Mouse (Mus musculus): ENCODE results near the gene Atad3a.
A peak's percentile ranks its signal among the peaks of the same experiment; 100 is the strongest.
"Not testable (repeated sequence)": the region's sequence is repeated elsewhere in the genome, so short reads cannot be mapped to it uniquely, and the experiment has no call there.

The Atad3a gene

DNA sequence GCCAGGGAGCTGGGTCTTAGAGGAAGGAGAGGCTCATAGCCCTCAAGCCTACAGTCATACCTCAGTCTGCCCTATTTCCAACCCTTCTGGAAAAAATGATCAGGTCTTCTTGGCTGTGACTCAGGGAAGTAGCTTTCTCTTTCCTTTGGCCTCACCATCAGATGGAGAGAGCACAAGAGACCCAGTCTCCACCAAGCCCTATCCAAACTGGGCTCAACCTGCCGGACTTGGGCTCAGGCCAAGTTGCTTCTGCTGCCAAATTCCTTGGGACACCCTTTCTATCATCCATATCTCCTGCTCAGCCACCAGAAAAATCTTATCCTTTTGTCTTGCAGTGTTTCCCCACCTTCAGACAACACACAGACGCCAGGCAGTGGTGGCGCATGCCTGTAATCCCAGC, 15.0 kb upstream of the Atad3a start:
- DNase-seq (ENCODE audit: extremely low read depth, insufficient read length, low spot score), result no peak

DNA sequence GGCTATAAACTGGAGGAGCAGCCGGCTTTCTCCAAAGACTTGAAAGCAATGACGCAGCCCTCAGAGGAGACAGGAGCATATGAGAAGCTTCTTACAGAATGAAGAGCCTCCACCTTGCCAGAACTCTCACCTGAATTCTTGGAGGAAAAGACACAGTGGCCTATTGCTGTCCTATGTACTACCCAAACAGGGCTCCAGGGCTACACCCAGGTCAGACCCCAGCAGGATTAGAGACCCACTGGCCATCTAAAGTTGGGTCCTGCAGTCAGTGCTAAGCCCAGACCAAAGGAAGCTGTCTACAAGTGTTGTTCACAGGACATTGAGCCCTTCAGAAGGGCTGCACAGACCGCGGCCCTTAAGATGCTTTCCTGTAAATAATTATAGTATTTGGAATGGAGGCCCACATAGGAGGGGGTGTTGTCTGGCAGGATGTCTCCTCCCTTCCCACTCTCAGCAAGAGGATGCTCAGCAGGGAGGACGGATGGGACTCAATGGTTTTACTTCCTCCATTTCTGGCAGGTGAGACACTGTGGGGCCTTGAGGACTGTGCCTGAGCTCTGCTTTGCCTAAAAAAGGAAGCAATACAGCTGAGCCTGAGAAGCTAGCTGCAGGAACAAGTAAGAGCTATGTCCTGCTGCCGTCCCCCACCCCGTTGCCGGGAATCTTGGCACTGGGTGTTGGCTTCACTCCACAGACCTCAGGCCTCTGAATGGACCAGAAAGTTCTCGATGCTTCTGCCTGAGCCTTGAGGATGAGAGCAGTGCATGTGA, 14.3 kb upstream of the Atad3a start:
- DNase-seq (ENCODE audit: extremely low read depth, insufficient read length, low spot score), result peak; percentile 46

DNA sequence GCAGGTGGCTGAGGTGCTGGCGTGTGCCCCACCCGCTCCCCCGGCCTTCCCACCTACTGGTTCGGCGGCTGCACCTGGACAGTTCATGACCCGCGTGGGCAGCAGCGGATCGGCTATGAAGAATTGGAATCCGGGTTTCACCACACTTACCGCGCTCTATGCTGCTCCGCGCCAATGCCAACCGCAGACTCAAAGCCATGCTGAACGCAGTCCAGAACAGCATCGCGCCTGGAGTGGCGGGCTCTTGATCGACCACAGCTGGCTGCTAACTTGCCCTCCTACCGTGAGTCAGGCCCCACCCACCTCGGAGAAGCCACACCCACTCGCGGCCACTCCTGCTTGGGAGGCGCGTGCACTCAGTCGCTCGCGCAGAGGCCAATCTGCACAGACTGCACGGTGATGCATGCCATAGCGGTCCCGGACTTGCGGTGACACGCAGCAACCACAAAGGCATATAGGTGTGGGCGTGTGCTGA, 13.4 kb upstream of the Atad3a start, which contains the start of gene Vwa1:
Gene Vwa1, minus strand, starts transcription at position 419 of the 475 bp plus-strand sequence.
- peak; percentile 88 for DNase-seq (ENCODE audit: extremely low read depth, insufficient read length, low spot score)

DNA sequence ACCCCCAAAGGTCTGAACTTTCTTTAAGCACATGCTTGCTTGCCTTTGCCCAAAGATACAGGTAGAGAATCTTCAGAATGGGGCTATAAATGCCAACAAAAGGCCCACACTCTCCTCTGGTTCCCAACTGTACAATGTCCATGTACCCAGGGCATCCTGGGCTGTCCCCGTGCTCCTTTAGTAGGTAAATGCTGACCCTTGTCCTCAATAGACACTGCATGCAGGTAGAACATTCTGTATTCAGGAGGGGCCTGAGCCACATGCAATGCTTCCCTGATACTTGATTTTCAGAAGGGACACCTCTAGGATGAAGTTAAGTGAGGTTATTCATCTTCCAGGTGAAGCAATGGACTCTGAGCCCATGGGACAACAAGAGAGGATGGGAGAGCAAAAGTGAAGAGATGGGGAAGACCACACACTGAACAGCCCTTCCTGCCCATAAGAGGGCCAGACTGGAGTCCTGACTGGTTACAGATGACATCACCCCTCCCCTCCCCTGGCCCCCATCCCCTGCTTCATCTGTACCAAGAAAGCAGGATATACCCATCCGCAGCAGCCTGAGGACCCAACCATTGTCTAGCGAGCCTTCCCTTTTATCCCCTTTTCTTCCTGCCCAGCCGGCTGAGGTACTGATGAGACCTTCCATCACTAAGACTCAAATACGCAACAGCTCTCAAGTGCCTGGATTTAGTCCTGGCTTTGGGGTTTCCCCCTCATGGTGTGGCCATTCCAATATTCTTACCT, 12.6 kb upstream of the Atad3a start:
- DNase-seq (ENCODE audit: extremely low read depth, insufficient read length, low spot score), result no peak

DNA sequence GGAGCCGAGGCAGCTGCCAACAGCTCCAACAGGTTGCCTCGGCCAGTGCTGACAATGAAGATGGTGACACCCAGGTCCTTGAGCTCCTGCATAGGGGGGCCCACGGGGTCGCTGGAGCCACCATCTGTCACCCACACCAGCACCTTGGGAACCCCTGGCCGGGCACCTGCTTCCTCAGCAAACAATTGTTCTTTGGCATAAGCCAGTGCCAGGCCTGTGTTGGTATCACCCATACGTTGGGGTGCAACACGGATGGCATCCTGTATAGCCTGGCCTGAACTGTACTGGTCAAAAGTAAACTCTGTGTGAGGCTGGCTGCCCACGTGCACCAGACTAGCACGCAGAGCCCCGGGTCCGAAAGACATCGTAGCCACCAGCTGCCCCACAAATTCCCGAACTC, 11.9 kb upstream of the Atad3a start:
- DNase-seq (ENCODE audit: extremely low read depth, insufficient read length, low spot score), result no peak

DNA sequence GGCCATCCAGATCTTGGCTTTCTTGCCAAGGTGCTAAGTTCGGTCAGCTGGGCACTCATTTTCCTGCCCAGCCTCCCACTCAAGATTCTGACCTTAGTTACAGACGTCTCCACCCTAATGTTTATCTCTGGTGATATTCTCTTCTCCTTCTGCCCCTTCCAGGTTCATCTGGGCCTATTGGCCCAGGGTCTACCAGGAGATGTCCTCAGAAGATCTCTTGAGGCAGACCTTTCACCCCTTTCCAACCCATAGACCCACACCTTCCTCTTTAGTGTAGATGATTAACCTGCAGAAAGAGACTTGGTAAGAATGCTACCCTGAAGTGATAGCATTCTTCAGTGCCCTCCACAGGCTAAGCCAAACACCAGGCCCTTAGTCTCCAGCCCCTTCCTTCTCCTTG, 10.8 kb upstream of the Atad3a start:
- DNase-seq (ENCODE audit: extremely low read depth, insufficient read length, low spot score), result no peak

DNA sequence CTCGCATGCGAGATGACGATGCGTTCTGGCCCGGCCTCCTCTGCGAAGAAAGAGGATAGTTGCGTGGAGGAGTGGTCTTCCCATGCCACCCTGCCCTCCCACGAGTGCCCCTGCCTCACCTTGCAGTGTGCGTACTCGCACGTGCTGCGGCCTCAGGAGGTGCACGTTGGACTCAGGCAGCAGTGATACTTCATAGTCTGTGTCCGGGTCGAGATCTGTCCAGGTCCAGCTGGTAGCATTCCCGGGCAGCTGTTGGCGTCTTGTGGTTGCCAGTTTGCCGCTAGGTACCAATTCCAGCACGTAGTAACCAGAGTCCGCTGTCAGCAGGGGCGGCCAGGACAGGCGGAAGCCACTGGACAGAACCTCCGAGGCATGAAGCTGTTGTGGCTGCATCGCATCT, 9.7 kb upstream of the Atad3a start:
- DNase-seq (ENCODE audit: extremely low read depth, insufficient read length, low spot score), result no peak

DNA sequence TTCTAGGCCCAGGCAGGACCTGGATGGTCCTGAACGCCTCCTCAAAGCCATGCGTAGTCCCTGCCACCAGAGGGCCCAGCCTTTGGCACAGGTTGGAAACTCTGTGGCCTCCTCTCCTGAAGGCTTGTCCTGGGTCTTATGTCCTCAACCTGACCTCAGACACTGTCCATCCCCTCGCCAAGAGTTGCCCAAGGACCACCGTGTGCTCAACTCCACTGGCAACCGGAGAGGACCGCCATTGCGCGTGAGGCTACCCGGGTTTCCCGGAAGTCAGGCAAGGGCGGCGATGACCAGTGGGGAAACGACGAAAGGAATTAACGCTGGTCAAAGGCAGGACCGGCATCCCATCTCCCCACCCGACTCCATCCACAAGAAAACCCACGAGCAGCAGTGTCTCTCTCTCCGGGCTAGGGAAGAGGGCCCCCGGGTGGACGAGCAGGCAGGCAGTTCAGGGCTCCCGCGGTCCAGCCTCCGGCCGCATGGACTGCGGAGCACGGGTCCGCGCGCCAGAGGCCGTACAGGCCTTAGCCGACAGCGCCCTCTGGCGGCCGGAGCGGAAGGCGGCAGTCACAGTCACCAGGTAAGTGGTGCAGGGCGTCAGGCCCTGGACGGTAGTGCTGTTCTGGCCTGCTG, 9.1 kb upstream of the Atad3a start:
- peak; percentile 84 for DNase-seq (ENCODE audit: extremely low read depth, insufficient read length, low spot score)

DNA sequence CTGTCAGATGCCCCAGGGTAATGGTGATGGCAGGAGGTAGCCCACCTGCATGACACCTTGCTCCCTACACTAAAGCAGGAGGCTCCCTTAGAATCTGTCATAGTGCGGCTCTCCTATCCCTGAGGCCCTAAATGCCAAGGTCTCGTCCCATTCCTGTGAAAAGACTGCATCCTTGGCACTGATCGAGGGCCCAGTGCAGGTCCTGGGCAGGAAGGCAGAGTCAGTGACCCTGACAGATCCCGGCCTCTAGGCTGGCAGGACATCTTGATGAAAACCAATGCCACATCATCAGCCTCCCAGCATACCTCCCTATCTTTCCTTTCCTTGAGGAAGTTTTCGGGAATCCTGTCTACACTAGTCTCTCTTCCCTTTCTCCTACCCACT, 8.6 kb upstream of the Atad3a start:
- no peak for DNase-seq (ENCODE audit: extremely low read depth, insufficient read length, low spot score)

DNA sequence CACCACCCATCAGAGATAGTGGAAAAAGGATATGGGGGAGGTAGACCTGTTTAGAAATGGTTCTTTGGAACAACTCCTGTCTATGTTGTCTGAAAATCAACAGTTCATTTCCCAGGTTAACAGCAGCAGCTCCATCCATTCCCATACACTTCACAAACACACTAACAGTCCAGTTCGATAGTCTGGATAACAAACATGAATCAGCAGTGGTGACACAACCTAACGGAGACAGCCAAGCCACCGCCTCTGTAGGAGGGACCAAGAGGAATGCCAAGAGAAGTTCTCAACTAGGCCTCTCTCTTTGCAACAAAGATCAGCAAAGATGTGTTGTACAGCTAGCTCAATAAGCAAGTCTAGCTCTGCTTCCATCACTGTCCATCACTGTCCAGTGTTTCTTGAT, 1.5 kb upstream of the Atad3a start:
- DNase-seq (ENCODE audit: extremely low read depth, insufficient read length, low spot score), result no peak

DNA sequence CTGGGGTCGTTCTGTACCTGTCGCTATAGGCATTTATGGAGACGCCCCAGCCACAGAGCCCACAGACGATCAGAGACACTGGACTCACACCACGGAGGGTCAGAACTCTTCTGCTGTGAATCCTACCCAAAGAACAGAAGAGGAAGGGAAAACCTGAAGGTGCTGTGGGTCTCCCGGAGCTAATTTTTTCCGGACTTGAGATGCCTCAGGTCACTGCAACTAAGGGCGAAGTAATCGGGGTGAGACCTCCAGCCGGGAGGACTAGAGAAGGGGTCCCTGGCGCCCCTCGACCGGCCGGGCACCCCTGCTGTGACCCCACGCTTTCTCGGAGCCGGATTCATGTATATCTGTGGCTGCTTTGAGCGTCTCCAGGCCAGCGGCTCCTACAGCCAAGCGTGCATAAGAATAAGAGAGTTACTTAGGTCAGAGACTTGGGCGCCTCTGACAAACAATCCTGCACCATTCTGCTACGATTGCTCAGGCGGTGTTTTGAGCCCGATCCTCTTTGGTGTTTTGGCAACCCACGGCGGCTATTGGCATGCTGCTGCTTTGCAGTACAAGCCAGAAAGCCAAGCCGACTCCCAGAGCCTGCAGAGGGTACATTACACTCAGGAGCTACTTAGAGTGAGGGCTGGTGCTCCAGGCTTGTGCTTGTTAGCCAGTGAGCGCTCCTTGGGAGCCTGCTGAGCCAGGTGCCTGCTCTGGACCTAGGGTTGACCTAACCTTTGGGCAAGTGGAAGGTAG, 635 bp upstream of the Atad3a start:
- DNase-seq (ENCODE audit: extremely low read depth, insufficient read length, low spot score), result peak; percentile 52

DNA sequence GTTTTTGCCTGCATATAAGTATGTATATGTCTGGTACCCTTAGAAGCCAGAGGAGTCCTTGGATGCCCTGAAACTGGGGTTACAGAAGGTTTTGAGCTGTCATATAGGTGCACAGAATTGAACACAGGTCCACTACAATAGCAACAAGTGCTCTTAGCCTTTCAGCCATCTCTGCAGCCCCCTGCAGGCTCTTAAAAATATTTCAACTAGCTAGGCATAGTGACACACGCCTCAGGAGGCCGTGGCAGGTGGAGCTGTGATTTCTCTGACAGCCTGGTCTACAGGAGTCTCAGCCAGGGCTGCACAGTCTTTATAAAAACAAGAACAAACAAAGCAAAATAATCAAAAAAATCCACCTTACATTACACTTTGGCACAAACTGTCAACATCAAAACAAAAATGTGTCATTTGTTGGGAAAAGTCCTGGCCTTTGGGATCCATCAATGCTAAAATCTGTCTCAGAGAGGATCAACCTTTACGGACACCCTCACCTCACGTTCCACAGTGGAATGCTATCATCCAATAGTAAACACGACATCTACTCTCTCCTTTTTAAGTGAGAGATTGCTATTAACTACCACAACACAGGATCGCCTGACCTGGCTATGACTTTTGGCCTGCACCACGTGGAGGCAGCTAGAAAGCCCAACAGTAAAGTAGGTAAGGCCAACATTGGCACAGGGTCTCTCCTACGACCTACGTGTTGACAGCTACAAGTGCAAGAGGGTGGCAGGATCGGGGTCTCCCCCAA, 856 bp downstream of the Atad3a start:
- no peak for DNase-seq (ENCODE audit: extremely low read depth, insufficient read length, low spot score)

DNA sequence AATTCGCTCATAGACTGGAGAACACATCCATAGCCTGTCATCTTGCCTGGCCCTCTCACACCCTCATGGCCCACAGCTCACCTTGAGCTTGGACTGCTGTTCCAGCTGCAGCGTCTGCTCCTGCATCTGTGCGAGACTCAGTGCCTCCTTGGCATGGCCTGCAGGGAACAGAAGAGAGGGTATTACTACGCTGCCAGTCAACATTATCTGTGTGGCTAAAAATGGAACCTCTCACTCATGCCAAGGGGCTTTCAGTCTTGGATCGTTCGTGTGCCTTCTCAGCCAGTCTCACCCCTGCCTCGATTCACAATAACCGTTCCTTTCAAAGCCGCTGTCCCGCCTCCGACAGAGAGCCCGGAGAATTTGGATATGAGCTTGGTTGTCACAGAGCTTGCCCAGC, 3.9 kb downstream of the Atad3a start:
- DNase-seq (ENCODE audit: extremely low read depth, insufficient read length, low spot score), result no peak

DNA sequence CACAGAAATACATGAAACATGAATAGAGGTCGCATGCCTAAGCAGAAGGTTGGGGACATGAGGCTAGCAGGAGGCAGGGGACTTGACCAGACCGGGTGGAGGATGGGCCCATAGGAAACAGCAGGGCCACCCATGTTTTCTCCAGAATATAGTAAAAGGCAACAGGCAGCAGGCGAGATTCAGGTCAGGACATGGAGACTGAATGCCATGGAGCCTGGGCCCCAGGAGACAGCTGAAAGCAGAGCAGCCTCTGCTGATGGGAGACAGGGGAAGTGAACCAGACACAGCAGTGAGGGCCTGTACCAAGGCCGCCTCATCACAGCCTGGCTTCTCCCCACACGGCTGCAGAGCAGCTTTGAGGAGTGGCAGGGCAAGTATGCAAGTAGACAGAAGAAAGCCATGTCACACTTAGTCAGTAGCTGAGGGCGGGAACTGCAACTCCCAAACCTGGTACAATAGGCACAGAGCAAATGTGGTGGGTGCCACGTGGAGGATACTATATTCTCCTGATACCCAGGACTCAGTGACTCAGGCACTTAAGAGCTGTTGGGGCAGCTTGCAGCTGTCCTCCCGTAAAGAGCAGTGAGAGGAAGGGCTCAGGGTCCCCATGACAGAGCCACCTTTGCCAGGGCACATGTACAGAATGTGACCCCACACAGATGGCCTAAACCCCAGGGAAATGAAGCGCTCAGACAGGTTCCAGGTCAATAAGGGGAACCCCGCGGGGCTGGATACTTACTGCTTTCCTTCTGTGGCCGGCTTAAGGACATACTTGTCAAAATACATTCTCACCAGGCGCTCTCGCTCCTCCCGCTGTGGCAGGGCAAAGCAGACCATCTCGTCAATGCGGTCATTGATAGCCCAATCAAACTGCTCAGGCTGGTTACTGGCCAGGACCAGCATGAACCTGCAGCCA, 14.1 kb downstream of the Atad3a start:
- DNase-seq (ENCODE audit: extremely low read depth, insufficient read length, low spot score), result no peak

DNA sequence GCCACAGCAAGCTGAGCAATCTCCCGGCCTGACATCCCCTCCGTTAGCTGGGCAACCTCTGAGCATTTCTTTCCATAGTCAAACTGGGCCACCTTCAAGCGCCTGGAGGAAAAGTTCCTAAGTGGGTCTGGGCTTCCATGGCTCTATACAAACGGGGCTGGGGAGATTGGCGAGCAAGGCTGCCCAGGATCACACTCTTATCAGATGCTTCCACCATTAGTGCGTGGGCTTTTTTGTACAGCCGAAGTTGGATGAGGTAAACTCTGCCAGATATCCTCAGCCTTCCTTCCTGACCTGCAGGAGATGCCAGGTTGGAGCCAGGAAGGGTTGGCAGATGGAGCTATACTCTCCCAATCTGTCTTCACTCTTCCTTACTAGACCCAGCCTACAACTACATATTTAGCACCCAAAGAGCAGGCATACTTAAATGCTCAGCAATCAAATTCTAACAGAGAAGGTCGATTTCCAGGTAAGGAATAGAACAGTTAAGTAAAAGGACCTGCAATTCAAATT, 14.8 kb downstream of the Atad3a start:
- DNase-seq (ENCODE audit: extremely low read depth, insufficient read length, low spot score), result no peak

DNA sequence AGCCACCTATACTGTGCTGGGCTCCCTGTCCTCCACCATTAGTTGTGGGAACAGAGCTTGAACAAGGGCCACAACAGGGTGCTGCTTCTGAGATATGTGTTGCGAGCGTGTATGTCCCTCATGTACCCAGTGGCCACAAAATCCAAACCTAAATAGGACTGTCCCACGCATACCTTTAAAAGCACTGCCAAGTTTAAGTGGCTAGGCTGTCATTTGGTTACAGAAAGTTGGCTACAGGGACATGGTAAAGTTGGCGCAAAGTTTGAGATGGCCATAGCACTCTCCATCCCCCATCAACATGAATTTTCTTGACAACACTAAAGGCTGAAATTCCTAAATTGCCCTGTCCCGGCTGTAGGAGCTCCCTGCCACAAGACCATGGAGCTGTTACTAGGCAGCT, 15.8 kb downstream of the Atad3a start:
- DNase-seq (ENCODE audit: extremely low read depth, insufficient read length, low spot score), result no peak

DNA sequence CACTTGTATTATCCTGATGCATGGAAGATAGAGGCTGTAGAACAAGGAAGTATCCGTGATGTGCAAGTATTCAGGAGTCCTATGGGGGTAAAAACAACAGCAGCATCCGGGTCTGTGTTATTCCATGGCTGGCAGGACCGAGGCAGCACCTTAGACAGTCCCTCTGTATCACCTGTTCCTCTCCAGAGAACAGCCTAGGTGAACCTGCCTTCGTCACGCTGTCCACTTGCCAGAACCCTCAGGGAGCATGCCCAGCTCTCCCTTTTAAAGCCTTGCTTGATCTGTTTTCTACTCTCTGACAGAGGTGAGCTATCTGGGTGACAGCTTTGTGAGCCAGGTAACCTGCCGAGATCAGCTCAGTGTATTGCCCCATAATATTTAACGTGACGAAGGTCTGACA, 16.4 kb downstream of the Atad3a start:
- DNase-seq (ENCODE audit: extremely low read depth, insufficient read length, low spot score), result no peak

DNA sequence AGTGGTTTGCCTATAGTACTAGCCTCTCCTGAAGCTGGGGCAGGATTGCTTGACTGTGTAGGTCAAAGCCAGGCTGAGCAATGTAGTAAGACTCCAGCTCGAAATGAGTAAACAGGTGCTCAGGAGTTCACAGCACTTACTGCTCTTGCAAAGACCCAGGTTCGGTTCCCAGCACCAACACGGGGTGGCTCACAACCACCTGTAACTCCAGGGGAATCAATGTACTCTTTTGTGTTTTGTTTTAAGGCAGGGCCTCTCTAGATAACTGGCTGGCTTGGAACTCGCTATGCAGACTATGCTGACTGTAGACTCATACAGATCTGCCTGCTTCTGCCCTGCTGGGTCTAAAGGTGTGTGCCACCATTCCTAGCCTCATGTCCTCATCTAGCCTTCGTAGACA, 18.2 kb downstream of the Atad3a start:
- DNase-seq (ENCODE audit: extremely low read depth, insufficient read length, low spot score), result no peak

DNA sequence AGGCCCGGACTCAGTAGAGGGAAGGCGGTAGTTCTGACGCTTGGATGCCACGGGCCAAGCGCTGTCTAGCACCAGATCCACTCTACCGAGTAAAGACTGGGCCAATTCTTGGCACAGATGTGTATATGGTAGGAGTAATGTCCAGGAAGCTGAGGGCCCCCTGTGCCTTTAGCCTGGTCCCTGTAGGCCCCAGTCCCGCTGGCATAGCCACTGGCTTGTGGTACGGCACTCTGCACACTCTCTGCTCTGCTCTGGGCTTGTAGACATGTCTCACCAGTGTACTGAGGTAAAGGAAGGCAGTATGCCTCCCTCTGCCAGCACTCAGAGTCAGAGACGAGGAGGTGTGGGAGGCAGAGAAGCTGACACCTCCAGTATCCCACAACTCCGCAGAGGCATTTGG, 20.2 kb downstream of the Atad3a start:
- DNase-seq (ENCODE audit: extremely low read depth, insufficient read length, low spot score), result not testable (repeated sequence)
